Mouse (Mus musculus): ENCODE measurements around the gene Hnrnpl. TPM values are rescaled to one million over a fixed set of nuclear protein-coding genes. Genes with fewer than 3 reads are reported as not detected.
"Not testable (repeated sequence)": the region's sequence is repeated elsewhere in the genome, so short reads cannot be mapped to it uniquely, and the experiment has no call there.

Hnrnpl gene
- polyA plus RNA-seq, 1 experiment from 2014 or later: 336 TPM

DNA sequence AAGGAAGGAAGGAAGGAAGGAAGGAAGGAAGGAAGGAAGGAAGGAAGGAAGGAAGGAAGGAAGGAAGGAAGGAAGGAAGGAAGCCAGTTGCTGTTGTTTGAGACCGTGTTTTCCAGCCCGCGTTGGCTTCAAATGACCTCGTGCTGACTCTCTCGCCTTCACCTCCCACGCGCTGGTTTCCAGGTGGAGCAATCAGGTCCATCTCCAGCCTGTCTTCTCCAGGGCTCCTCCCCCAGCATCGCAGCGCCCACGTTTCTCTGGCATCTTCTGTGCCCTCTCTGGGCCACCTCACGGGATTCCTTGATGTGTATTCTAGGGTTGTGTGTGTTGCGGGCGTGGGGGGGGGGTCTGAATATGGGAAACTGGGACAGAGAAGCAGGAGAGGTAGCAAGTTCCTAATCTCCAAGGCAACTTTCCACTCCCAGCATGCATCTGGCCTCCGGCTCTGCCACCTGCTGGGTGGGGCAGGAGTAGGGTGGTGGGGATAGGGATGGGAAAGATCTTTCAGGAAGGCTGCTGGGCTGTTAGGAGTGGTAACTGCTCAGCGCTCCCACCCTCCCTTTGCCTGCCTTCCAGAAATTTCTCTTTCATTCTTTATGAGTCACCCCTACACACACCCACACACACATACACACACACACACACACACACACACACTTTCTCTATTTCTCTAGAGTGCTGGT is 54.6 kb downstream of the Hnrnpl start:
- H3K36me3 ChIP-seq (replicated peaks): no peaks in the 10 kb centered on the region
- 82% methylated on average over 15 of the region's 15 CpGs for WGBS
- H3K27me3 ChIP-seq (ENCODE audit: poor library complexity, severe bottlenecking): peaks cover 10% of the 10 kb centered on the region; the same call in 1 of the 2 replicates
- peaks cover 13% of the 10 kb centered on the region; the same call in 1 of the 2 replicates for H3K9me3 ChIP-seq
- no peak overlapping the region for H3K27ac ChIP-seq
- no peak overlapping the region for H3K4me3 ChIP-seq
- H3K4me1 ChIP-seq: peaks cover 32% of the 10 kb centered on the region
- DNase-seq (ENCODE audit: extremely low spot score, low spot score): no peak

DNA sequence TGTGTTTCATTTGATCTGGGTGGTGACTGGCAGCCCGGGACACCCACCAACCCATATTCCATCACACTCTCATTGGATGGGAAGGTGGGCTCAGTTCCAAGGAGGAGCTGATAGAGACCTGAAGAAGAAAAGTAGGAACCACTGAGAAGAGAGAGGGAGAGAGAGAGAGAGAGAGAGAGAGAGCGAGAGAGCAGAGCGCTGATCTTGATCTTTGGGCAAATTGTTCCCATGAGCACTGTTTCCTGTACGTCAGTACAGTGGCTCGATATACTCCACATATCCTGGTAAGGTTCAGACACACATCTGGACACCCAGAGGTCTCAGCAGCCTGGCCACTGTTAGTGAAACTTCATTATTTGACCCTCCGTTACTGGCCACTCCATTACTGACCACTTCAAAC is 55.2 kb downstream of the Hnrnpl start, which contains the start of gene Lgals7:
Gene Lgals7, plus strand, starts transcription at position 314 of the 400 bp plus-strand sequence.
- Histone ChIP-seq H3K36me3 (replicated peaks) (no peaks in the 10 kb centered on the region), H3K27ac (peak within 1 kb of the TSS; percentile 40), H3K27me3 (ENCODE audit: poor library complexity, severe bottlenecking) (peaks cover 10% of the 10 kb centered on the region; the same call in 1 of the 2 replicates), H3K4me1 (peaks cover 32% of the 10 kb centered on the region), H3K4me3 (no peak within 1 kb of the TSS; the same call in 1 of the 2 replicates), H3K9me3 (peaks cover 11% of the 10 kb centered on the region; the same call in 1 of the 2 replicates)
- WGBS: 94% methylated on average over 6 of the region's 6 CpGs
- no peak for DNase-seq (ENCODE audit: extremely low spot score, low spot score)

DNA sequence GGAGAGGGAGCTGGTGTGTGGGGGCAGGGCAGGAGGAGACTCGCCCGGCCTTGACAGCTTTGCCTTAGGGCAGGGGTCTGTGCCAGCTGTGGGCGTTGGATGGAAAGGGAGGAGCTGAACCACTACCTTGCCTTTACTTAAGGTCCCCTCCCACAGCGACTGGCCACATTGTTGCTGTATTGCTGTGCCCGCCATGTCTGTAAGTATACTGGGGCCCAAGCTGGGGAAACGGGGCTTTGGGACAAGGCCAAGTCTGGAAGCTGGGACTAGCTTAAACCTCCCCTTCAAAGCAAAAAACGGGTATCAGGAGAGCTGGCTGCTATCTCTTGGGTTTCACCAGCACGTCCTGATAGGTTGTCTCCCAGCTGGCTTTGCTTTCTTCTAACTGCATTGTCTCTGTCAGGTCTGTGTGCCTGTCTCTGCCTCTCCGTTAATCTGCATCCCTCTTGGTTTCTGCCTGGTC is 56.0 kb downstream of the Hnrnpl start:
- 52% methylated on average over 9 of the region's 9 CpGs for WGBS
- peaks cover 10% of the 10 kb centered on the region; the same call in 1 of the 2 replicates for H3K27me3 ChIP-seq (ENCODE audit: poor library complexity, severe bottlenecking)

DNA sequence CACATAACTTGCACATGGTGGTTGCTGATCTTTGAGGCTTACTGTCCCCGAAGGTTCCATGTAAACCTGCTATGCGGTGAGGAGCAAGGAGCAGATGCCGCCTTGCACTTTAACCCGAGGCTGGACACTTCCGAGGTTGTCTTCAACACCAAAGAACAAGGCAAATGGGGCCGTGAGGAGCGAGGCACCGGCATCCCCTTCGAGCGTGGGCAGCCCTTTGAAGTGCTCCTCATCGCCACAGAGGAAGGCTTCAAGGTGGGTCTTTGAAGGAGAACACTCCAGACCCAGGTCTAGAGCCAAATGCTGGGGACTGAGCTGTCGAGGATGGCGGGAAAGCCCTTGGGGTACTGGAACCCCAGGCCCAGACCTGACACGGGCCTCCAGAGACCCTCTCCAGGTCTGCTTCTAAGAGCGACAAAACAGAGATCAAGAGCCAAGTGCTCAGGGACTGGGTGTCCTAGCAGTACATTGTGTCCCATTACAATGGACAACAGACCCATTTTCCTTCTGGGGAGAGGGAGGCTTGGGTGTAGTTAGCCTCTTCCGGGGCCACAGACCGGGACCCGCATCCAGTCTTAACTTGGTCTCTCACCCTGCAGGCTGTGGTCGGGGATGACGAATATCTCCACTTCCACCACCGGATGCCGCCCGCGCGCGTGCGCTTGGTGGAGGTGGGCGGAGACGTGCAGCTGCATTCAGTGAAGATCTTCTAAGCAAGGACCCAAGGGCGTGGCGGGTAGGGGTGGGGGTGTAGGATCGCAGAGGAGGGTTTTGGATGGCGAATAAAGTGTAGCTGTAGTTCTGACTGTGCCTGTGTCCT is 57.4 kb downstream of the Hnrnpl start:
- Histone ChIP-seq H3K27me3 (ENCODE audit: poor library complexity, severe bottlenecking) (peaks cover 10% of the 10 kb centered on the region; the same call in 1 of the 2 replicates), H3K9me3 (peaks cover 4% of the 10 kb centered on the region; the same call in 1 of the 2 replicates), H3K4me3 (peak overlapping the region; percentile 40), H3K4me1 (peaks cover 32% of the 10 kb centered on the region), H3K27ac (peak overlapping the region; percentile 68), H3K36me3 (replicated peaks) (no peaks in the 10 kb centered on the region)
- DNase-seq (ENCODE audit: extremely low spot score, low spot score): peak; percentile 67
- 49% methylated on average over 33 of the region's 33 CpGs for WGBS

More for the DNA sequence above, 56.0 kb downstream of the Hnrnpl start:
- no peak for DNase-seq (ENCODE audit: extremely low spot score, low spot score)
- Histone ChIP-seq H3K27ac (peak overlapping the region; percentile 40), H3K4me1 (peaks cover 32% of the 10 kb centered on the region), H3K36me3 (replicated peaks) (no peaks in the 10 kb centered on the region), H3K9me3 (peaks cover 6% of the 10 kb centered on the region; the same call in 1 of the 2 replicates), H3K4me3 (no peak overlapping the region; the same call in 1 of the 2 replicates)

DNA sequence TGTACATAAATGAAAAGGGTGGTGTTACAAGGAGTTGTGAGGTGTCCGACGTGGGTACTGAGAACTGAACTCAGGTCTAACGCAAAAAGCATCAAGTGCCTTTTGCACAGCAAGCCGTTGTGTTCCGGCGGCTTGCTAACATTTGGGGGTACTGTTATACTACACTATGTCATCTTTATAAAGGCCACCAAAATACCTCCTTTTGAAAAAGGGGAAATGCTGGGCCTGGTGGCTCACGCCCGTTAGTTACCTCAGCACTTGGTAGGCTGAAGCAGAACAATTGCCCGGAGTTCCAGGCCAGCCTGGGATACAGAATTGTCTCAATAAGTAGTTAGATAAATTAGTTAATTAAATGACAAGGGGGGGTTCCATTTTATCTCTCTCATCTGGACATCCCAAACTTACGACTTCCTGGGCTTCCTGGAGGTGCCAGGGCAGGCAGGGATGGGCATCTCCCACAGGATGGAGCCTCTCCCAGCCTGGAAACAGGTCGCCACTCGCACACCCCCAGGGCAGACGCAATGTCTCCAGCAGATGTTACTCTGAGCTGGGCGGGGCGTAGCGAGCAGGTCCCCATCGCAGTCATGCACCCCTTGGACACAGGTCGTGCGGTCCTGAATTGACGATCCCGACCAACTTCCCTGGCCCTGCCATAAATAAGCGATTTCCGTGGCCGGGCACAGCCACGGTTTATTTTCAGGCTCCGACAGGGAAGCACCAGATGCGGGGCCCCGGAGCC is 58.6 kb downstream of the Hnrnpl start:
- H3K36me3 ChIP-seq (replicated peaks): no peaks in the 10 kb centered on the region
- peak overlapping the region; percentile 51; the same call in 1 of the 2 replicates for H3K27ac ChIP-seq
- H3K4me1 ChIP-seq: peaks cover 32% of the 10 kb centered on the region
- 91% methylated on average over 28 of the region's 28 CpGs for WGBS
- H3K9me3 ChIP-seq: no peaks in the 10 kb centered on the region
- peak overlapping the region; percentile 20; the same call in 1 of the 2 replicates for H3K4me3 ChIP-seq
- H3K27me3 ChIP-seq (ENCODE audit: poor library complexity, severe bottlenecking): peaks cover 10% of the 10 kb centered on the region; the same call in 1 of the 2 replicates
- DNase-seq (ENCODE audit: extremely low spot score, low spot score): no peak

DNA sequence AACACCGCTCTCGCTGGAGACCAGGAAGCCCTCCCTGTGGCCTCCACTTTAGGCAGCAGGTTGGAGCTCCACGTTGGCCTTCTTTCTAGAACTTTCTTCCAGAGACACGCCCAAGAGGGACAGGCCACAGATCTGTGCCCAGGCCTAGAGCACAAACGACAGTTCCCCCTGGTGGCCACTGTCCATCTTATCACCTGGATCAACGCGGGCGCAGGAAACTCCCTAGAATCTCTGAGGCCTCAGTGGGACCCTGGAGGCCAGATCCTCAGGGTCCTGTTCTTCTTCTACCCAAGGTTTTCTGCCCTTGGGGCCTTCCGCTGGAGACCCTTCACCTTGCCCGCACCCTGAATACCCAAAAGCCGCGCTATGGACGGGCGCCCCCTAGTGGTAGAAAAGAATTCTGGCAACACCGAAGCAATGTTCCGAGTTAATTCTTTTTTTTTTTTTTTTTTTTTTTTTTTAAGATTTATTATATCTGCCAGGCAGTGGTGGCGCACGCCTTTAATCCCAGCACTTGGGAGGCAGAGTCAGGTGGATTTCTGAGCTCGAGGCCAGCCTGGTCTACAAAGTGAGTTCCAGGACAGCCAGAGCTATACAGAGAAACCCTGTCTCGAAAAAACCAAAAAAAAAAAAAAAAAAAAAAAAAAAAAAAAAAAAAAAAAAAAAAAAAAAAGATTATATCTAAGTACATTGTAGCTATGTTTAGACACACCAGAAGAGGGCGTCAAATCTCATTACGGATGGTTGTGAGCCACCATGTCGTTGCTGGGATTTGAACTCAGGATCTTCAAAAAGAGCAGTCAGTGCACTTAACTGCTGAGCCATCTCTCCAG is 59.4 kb downstream of the Hnrnpl start:
- 32% methylated on average over 23 of the region's 23 CpGs for WGBS
- not testable (repeated sequence) for H3K36me3 ChIP-seq (replicated peaks); H3K9me3 ChIP-seq
- peak; percentile 71 for DNase-seq (ENCODE audit: extremely low spot score, low spot score)
- peak overlapping the region; percentile 20 for H3K4me3 ChIP-seq
- H3K4me1 ChIP-seq: peaks cover 32% of the 10 kb centered on the region
- H3K27me3 ChIP-seq (ENCODE audit: poor library complexity, severe bottlenecking): peaks cover 10% of the 10 kb centered on the region; the same call in 1 of the 2 replicates
- peak overlapping the region; percentile 51; the same call in 1 of the 2 replicates for H3K27ac ChIP-seq

DNA sequence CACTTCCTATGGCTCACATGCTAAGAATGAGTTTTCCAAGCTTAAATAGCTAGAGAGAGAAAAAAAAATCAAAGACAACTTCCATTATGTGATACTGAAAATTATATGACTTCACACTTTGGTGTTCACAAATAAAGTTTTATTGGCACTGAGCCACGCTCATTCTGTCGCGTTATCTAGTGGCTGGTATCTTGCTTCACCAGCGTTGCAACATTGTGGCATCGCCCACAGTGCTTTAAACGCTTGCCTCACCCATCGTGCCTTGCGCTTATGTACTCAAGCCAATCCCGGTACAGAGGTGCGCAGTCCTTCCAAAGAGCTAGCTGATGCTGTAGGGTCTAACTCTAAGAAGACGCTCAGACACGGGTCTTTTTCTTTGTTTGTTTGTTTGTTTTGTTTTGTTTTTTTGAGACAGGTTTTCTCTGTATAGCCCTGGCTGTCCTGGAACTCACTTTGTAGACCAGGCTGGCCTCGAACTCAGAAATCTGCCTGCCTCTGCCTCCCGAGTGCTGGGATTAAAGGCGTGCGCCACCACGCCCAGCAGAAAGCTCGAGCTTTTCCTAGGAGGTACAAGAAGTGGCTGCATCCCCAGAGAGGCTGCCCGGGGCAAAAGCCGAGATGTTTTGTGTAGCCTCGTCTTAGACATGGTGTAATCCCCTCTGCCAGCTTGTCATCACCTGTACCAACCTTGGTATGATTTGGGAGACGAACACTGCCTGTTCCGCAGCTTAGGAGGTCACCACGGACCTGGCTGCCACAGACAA is 62.7 kb downstream of the Hnrnpl start:
- Histone ChIP-seq H3K4me1 (peaks cover 8% of the 10 kb centered on the region), H3K27ac (no peak overlapping the region), H3K4me3 (no peak overlapping the region), H3K9me3 (no peaks in the 10 kb centered on the region), H3K27me3 (ENCODE audit: poor library complexity, severe bottlenecking) (no peaks in the 10 kb centered on the region), H3K36me3 (replicated peaks) (no peaks in the 10 kb centered on the region)
- no peak for DNase-seq (ENCODE audit: extremely low spot score, low spot score)
- WGBS: 87% methylated on average over 24 of the region's 24 CpGs

Other genes starting within 250 kb of the Hnrnpl start
- 29.9 and 30.7 TPM in 2 replicates for gene Samd4b, start 210.4 kb upstream of the Hnrnpl start, polyA plus RNA-seq (2016; fragmentation: Nextera tagmentation; extraction: Ambion mirVana)
- 66.0 and 69.9 TPM in 2 replicates for gene Pak4, start 210.4 kb upstream of the Hnrnpl start, polyA plus RNA-seq (2016; fragmentation: Nextera tagmentation; extraction: Ambion mirVana)
- gene Acp7, start 177.2 kb upstream of the Hnrnpl start, polyA plus RNA-seq (2016; fragmentation: Nextera tagmentation; extraction: Ambion mirVana): not detected in 2 replicates
- gene Fbxo27, start 115.7 kb upstream of the Hnrnpl start, polyA plus RNA-seq (2016; fragmentation: Nextera tagmentation; extraction: Ambion mirVana): 6.2 and 6.4 TPM in 2 replicates
- gene Fbxo17, start 91.7 kb upstream of the Hnrnpl start, polyA plus RNA-seq (2016; fragmentation: Nextera tagmentation; extraction: Ambion mirVana): 10.7 and 13.9 TPM in 2 replicates
- 156 and 161 TPM in 2 replicates for gene Mrps12, start 66.7 kb upstream of the Hnrnpl start, polyA plus RNA-seq (2016; fragmentation: Nextera tagmentation; extraction: Ambion mirVana)
- gene Sars2, start 66.5 kb upstream of the Hnrnpl start, polyA plus RNA-seq (2016; fragmentation: Nextera tagmentation; extraction: Ambion mirVana): 40.7 and 43.4 TPM in 2 replicates
- gene Ccer2, start 52.4 kb upstream of the Hnrnpl start, polyA plus RNA-seq (2016; fragmentation: Nextera tagmentation; extraction: Ambion mirVana): not detected in 2 replicates
- gene Sirt2, start 41.8 kb upstream of the Hnrnpl start, polyA plus RNA-seq (2016; fragmentation: Nextera tagmentation; extraction: Ambion mirVana): 60.8 and 63.5 TPM in 2 replicates
- 56.6 and 57.6 TPM in 2 replicates for gene Nfkbib, start 41.0 kb upstream of the Hnrnpl start, polyA plus RNA-seq (2016; fragmentation: Nextera tagmentation; extraction: Ambion mirVana)
- gene Rinl, start 19.6 kb upstream of the Hnrnpl start, polyA plus RNA-seq (2016; fragmentation: Nextera tagmentation; extraction: Ambion mirVana): 3.4 and 3.8 TPM in 2 replicates
- 68.5 and 72.0 TPM in 2 replicates for gene Ech1, start 16.7 kb downstream of the Hnrnpl start, polyA plus RNA-seq (2016; fragmentation: Nextera tagmentation; extraction: Ambion mirVana)
- 2.9 and 3.1 TPM in 2 replicates for gene Lgals4, start 25.3 kb downstream of the Hnrnpl start, polyA plus RNA-seq (2016; fragmentation: Nextera tagmentation; extraction: Ambion mirVana)
- gene Lgals7, start 55.3 kb downstream of the Hnrnpl start, polyA plus RNA-seq (2016; fragmentation: Nextera tagmentation; extraction: Ambion mirVana): 0.26 and 0.42 TPM in 2 replicates
- 0.21 and 0.43 TPM in 2 replicates for gene Capn12, start 72.9 kb downstream of the Hnrnpl start, polyA plus RNA-seq (2016; fragmentation: Nextera tagmentation; extraction: Ambion mirVana)
- gene Actn4, start 153.8 kb downstream of the Hnrnpl start, polyA plus RNA-seq (2016; fragmentation: Nextera tagmentation; extraction: Ambion mirVana): 235 and 255 TPM in 2 replicates
- 415 and 425 TPM in 2 replicates for gene Eif3k, start 173.3 kb downstream of the Hnrnpl start, polyA plus RNA-seq (2016; fragmentation: Nextera tagmentation; extraction: Ambion mirVana)
- 10.2 and 13.4 TPM in 2 replicates for gene Map4k1, start 173.5 kb downstream of the Hnrnpl start, polyA plus RNA-seq (2016; fragmentation: Nextera tagmentation; extraction: Ambion mirVana)

All from forebrain, embryonic 10.5 days (tissue).